Mouse (Mus musculus): ENCODE results near the gene Snx30.

Snx30 gene

DNA sequence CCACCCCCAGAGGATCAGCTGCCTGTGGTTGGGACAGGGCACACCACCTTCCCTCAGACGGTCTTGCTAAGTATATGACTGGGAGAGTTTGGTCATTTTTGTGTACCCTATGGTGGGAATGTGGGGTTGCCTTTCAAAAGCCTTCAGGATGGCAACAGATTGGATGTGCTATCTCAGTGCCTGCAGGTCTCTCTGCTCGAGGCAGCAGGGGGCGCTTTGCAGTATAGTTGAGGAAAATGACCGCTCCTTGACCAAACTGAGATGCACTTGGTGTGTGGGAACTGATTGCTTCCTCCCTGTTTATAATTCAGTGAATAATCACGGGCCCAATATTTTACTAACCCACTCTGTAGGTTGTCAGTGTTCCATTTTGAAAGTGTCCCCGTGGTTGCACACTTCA lies 96.9 kb downstream of the Snx30 start:
- DNase-seq (ENCODE audit: low spot score in 2 of 2), result no peak

DNA sequence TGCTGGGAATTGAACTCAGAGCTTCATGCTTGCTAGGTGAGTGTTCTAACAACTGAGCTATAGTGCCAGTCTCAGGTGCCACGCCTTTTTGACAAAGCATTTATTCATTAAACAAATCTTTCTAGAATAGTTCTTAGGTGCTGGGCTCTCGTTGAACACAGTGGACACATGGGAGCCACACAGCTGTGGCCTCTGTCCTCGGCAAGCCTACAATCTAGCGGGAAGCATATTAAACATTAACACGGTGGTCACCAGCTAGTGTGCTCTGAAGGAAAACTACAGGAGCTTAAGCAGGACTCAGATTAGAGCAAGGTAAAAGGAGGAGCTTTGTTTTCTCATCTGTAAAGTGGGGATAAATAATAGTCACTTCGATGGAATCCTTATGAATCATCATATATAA lies 101.5 kb downstream of the Snx30 start:
- no peak for DNase-seq (ENCODE audit: low spot score in 2 of 2)

DNA sequence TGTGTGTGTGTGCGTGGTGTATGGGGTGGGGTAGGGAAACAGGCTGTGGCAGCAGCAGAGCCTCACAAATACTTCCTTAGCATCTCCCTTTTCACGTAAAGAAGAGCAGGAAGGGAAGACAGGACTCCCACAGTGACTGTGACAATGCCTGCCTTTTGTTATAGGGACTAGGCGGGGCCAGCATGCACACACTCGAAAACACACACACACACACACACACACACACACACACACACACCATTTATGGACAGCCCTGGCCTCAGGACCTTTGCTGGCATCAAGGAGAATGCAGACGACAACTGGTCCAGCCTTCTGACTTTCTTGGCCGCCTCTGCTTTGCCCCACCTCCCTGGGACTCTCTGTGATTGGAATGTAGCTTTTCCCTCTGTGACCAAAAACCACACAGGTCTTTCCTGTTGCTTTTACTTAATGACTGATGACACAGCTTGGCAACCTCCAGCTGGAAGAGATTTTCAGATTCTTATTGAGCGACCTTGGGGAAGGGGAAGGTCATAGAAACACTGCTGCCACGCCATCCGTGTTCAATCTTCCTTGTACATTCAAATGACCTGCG lies 102.1 kb downstream of the Snx30 start:
- no peak for DNase-seq (ENCODE audit: low spot score in 2 of 2)

DNA sequence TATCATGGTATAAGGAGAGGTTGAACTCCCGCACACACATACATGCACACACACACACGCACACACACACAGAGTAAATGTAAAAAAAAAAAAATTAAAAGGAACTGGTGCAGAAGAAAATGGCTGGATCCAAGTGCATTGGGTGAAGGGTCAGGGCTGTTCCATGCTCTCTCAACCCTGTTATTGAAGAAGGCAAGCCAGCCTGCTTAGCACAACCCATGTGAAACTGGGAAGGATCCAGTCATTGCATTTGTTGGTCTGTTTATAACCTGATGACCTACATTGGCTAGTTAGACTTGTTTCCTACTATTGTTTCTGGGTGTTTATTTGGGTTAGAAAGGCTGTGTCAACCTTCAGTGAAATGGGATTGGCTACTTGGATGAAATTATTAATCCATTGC lies 103.1 kb downstream of the Snx30 start:
- no peak for DNase-seq (ENCODE audit: low spot score in 2 of 2)

DNA sequence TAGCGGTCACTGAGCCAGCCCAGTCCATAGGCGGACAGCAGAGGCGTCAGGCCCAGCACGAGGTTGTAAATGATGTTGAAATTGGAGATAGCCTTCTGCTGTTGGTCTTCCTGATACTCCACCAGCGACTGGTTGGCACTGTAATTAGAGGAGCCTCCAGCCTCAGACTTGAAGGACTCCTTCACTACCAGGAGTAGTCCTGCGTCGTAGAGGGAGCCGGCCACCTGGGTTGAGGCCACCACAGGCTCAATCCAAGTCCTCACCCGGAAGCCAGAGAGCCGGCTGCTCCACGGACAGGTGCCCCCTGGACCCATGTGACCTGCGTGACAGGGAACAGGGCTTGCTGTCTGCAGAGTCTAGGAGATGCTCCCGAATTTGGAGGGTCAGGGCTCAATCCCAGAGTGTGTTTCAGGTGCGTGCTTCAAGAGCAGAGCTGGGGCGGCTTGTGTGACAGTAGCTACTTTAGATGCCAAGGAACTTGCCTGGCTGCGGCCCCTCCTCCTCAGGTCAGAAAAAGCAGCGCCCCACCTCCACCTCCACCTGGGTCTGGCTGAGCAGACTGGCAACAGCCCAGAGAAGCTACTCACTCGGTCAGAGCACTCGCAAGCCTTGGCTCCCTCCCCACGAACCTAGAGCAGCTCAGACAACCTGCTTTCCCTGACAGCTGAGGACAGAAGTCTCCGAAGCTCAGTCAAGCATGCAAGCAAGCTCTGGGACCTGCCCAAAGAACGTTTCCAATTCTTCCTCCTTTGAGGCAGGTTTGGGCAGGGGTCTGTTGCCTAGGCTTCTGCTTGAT lies 109.2 kb downstream of the Snx30 start, which contains the start of gene Slc46a2:
Slc46a2 (minus strand) TSS at position 449 of the 796 bp plus-strand sequence.
- no peak for DNase-seq (ENCODE audit: low spot score in 2 of 2)

DNA sequence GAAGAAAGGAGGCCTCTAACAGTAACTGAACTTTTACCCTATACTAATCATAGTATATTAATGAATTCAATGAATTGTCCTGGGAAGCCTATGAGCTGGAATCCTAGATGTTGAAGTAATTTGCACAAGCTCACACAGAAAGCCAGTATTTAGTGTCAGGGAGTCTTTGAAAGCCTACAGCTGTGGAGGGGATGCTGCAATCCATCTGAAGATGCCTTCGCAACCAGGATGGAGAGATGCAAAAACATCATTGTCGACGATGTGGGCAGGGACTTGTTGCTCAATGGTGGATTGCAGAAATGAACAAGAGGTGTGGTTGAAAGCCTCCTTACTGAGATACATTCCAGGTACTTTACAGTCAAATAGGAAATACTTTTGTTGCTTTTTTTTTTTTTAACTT lies 112.3 kb downstream of the Snx30 start:
- no peak for DNase-seq (ENCODE audit: low spot score in 2 of 2)

DNA sequence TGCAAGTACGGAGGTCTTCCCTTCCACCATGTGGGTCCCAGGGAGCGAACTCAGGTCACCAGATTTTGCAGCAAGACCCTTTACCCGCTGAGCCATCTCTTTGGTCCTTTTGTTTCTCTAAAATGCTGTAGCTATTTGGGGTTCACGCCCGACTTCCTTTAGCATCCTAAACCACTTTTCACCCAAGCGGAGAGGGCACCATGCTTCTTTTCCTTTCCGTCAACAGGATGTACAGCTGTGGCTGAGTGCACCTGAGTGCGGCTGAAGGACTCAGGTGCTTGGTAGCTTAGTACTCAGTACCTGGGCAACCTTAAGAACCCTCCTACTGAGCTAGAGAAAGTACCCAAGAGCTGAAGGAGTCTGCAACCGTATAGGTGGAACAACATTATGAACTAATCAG lies 119.4 kb downstream of the Snx30 start:
- no peak for DNase-seq (ENCODE audit: low spot score in 2 of 2)

DNA sequence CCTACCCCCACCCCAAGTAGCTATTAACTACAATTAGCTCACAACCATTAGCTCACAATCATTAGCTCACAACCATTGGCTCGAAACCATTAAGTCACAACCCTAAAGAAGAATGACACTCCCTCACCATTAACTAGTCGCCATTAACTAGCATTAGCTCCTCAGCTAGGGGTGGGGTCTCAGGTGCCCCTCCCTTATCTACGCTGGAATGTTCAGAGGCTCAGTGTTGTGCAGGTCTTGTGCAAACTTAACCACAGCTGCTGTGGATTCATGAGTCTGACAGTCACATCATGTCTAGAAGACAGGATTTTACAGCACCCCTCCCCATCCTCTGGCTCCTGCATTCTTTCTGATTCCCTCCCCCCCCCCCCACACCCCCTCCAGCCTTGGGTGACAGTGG lies 122.0 kb downstream of the Snx30 start:
- DNase-seq (ENCODE audit: low spot score in 2 of 2), result no peak

DNA sequence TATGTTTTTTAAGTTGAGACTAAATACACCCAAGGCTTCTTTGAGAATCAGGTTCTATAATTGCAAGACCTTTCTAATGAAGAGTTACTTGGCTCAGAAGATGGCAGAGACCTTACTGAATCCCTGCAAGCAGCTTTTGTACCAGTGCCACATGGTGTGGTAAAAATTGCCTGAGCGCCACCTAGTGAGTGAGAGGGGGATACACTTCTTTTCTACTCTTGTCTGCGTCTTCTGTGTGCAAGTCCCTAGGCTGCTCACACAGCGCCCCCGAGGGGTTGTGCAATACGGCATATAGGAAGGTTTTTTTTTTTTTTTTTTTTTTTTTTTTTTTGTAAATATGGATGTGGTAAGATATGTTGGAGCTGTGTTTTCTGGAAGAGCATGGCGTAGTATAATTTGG lies 122.7 kb downstream of the Snx30 start:
- peak in 1 of 2 experiments; percentile 54 for DNase-seq (ENCODE audit: low spot score in 2 of 2)

DNA sequence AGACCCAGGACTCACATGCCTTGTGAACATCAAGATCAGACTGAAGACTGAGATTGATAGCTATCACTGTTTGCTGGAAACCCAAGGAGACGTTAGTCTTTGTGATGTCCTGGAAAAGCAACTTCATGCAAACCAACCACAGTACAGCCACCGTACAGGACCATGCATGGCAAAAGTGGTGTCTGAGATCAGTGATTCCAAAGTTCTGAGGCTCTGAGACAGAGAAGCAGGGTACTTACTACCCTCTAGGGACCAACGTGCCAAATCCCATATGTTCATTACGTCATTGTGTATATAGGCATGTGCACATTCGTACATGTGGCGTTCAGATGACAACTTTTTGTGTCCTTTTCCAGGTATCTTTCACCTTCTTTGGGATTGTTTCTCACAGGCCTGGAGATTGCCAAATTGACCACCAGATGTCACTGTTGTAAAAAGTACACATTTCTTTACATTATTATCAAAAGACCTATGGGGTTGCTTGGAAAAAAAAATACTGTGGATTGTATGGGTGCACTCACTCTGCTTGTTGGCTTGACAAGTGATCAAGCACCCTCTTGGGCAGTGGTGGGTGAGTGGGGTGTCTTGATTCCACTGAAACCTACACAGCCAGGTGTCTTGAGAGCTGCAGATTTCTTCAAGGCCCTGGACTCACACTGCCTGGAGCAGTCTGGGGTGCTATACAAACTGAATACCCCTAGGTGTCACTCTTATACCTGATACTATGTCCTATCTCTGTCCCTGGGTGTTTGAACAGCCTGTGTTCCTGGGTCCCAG lies 127.1 kb downstream of the Snx30 start:
- no peak for DNase-seq (ENCODE audit: low spot score in 2 of 2)

DNA sequence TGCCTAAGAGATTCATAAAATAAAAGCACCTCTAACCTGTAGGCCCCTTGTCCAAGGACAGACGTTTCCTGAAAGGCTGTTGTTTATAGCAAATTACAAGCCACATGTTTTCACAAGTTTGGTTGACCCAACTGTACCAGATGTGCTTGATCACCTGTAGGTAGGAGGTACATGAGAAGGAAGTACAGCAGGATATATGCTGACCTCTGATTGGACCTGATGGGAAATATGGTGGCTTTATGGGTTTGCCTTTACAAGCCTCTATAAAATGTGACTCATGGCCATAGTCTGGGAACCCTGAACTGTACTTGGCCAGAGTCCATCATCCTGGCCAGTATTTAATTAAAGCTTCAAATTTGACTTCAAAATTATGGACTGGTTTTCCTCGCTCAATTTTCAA lies 131.9 kb downstream of the Snx30 start:
- DNase-seq (ENCODE audit: low spot score in 2 of 2), result no peak
